Mouse (Mus musculus): ENCODE results near the gene Kdm5c.
"Not testable (repeated sequence)": the region's sequence is repeated elsewhere in the genome, so short reads cannot be mapped to it uniquely, and the experiment has no call there.

The Kdm5c gene

GRCm38 (mm10) chrX:152284746-152285145 is 51.9 kb downstream of the Kdm5c start:
- intact Hi-C loops (cut with DNase I): no loop called here

DNA sequence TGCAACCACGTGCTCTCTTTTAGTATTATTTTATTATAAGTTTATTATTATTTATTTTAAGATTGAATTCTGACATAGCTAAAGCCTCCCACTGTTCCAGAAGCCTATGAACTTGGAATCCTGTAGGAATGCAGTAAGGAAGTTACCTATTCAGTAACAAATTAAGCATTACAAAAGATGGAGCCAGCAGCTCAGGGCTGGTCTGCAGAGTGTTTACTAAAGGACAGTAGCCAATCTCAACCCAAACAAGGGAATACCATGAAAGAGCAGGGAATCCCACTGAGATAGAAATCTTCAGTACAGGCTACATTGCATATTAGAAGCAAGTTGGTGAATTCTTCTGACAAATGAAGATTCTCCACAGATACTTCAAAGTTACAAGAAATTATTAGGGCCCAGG is 54.2 kb downstream of the Kdm5c start:
- intact Hi-C loops (cut with DNase I): not testable (repeated sequence)

DNA sequence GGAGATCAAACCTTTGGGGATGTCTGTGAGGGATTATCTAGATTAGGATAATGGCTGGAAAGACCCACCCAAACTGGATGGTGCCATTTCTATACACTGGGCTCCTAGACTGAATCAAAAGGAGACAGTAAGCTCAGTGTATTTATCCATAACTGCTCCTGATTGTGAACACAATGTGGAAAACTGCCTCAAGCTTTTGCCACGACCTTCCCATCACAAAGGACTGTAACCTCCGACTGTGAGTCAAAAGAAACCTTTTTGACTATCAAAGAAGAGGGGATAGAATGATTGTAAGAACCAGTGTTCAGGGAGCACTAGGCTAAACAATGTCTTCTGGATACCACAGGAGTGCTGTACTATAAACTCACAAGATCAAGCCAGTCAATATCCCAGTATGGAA is 73.4 kb downstream of the Kdm5c start:
- intact Hi-C loops (cut with DNase I): loop anchor here (5.0 kb wide), 1 partner anchor 64 kb away; no protein-coding TSS in a partner anchor

DNA sequence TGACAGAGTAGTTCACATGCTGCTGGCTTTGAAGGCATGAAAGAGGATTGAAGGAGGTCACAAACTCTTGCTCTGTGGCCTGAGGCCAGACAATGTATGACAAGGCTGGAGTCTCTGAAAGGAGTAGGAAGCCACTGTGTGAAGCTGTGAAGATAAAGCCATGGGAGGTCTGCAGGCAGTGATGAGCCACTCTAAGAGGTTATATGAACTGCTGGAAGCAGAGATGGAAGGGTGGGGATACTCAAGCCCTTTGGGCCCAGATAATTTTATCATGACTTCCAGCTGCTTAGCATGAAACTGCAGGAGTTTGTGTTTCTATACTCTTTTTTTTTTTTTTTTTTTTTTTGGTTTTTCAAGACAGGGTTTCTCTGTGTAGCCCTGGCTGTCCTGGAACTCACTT is 74.6 kb downstream of the Kdm5c start:
- intact Hi-C loops (cut with DNase I): loop anchor here (5.0 kb wide), 1 partner anchor 65 kb away; no protein-coding TSS in a partner anchor

DNA sequence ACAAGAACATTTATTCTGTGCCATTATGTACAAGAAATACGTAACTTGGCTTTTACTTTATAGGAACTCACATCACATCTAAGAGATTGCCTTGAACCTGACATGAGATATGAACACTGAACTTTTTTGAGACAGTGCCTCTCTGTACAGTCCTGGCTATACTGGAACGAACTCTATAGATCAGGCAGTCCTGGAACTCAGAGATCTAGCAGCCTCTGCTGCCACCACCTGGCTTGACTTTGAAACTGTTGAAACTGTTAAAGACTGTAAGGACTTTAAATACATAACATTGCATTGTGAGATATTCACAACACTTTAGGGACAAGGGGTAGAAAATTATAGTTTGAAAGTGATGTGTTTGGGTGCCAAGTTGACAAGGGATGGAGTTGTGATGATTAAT is 75.1 kb downstream of the Kdm5c start:
- intact Hi-C loops (cut with DNase I): loop anchor here (5.0 kb wide), 1 partner anchor 66 kb away; no protein-coding TSS in a partner anchor

- intact Hi-C loops (cut with DNase I): no loop called here
These were observed 87.7 kb downstream of the Kdm5c start for GRCm38 (mm10) chrX:152320535-152320934.

DNA sequence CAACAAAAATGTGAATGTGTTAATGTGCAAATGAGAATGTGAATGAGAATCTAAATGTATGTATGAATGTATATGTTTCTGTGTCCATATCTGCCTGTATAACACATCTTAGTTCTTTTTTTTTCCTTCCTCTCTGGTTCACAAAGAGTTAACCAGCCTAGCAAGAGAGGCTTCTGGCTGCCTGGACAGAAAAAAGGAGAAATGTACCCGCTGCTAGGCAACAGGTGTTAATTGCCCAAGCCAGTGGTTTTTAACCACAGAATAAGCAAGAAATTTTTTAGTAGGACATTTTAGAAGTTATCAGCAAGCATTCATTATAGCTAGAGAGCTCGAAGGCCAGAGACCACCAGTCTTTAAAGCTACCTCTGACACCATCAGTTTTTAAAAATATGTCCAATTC is 90.0 kb downstream of the Kdm5c start:
- intact Hi-C loops (cut with DNase I): no loop called here

DNA sequence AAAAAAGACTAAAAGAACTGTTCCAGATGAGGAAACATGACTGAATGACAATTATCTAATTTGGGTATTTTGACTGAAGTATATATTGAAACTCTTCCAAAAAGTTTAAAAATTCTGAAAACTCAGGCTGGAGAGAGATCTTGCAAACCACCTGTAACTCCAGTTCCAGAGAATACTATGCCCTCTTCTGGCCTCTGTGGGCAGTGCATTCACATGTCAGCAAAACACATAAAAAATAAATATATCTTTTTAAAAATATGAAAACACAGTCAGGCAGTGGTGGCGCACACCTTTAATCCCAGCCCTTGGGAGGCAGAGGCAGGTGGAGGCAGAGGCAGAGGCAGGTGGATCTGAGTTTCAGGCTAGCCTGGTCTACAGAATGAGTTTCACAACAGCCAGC is 90.8 kb downstream of the Kdm5c start:
- intact Hi-C loops (cut with DNase I): no loop called here
